Mouse (Mus musculus) skeletal muscle tissue, adult 2 months (tissue): Measurements from ENCODE around the gene Chp1.
A peak's percentile ranks its signal among the peaks of the same experiment; 100 is the strongest.
"Not testable (repeated sequence)": the region's sequence is repeated elsewhere in the genome, so short reads cannot be mapped to it uniquely, and the experiment has no call there.

Experiments
- DNase-seq: peaks from one replicate; pipeline ENCODE4 v3.0.0-alpha.2; 2012; ENCODE audit warnings: low read depth, low spot score

Chp1 gene

DNA sequence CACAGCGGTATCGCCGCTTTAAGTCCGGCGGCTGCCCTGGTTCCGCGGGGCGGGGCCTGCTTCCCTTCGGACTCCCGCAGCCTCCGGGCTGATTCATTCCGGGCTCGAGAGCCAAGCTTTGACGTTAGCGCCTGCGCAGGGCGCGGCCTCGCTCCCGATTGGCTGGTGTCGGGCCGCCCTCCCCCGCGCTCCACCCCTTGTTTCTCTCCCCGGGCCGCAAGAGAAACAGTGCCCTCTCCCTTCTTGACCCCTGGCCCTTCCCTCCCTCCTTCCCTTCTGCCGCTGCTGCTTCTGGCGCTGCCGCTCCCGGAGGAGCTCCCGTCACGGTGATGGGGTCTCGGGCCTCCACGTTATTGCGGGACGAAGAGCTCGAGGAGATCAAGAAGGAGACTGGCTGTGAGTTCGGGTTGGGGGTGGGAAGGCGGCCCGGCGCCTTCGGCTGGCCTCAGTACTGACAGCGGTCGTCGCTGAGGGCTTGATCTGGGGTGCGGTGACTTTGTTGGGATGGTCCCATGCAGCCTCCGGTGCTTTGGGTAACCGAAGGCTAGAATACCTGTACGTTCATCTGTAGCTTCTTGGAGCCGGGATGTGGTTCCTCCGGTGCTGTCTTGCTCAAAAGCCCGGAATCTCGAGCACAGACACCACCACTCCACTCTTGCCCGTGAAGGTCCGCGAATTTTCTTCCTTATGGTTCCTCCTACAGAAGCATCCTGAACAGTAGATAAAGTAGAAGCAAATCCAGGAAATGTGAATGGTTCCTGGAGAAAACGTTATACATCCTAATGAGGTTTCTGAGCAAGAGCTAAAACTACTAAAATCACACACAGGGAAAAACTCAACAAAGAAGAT lies at the start of gene Chp1, which contains the start of gene Exd1:
Gene Chp1 (plus strand): TSS at position 176 of the 849 bp plus-strand sequence.
Gene Exd1 (minus strand): TSS at position 106 of the 849 bp plus-strand sequence.
- DNase-seq = peak; percentile 98

DNA sequence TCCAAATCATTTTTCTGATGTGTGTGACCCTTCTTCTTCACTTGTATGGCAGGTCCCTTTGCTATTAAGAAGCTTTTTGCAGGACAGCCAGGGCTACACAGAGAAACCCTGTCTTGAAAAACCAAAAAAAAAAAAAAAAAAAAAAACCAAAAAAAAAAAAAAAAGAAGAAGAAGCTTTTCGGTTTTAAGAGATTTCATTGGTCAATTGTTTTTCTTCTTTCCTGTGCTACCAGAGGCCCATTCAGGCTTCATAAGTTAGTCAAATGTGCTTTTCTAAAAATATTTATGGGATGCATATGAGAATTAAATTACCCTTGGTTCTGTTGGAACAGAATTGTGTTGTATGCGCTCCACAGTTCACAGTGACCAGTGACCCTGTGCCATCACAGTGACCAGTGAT lies 48.6 kb upstream of the Chp1 start:
- DNase-seq = no peak

DNA sequence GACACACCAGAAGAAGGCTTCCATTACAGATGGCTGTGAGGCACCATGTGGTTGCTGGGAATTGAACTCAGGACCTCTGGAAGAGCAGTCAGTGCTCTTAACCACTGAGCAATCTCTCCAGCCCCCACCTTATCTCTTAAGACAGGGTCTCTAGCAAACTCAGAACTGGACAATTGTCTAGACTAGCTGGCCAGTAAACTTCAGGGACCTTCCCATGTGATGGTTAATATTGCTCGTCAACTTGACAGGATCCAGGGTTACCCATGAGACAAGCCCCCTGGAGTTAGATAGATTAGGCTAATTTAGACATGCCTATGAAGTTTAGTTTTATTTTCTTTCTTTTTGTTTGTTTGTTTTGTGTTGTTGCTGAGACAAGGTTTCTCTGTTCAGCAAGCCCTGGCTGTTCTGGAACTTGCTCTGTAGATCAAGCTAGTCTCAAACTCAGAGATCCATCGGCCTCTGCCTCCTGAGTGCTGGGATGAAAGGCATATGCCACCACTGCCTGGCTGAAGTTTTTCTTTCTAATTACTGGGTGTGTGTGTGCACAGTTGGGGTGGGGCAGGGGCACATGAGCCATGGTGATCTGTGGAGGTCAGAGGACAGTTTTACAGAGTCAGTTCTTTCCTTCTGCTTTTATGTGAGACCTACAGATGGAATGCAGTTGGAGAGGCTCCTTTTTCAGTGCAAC lies 46.4 kb upstream of the Chp1 start:
- no peak for DNase-seq

DNA sequence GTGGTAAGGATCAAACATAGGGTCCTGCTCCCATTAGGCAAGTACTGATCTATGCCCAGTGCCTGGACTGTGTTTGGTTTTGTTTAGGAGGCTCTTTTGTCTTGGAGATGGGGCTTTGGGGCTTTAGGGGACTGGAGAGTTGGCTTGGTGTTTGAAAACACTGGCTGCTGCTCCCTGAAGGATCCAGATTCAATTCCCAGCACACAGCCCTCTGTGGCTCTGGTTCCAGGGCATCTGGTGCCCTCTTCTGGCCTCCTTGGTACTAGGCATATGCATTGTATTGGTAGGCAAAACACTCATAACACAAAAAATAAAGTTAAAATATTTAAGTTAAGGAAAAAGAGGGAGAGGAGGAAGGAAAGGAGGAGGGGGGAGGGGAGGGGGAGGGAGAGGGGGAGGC lies 40.4 kb upstream of the Chp1 start:
- DNase-seq = no peak

DNA sequence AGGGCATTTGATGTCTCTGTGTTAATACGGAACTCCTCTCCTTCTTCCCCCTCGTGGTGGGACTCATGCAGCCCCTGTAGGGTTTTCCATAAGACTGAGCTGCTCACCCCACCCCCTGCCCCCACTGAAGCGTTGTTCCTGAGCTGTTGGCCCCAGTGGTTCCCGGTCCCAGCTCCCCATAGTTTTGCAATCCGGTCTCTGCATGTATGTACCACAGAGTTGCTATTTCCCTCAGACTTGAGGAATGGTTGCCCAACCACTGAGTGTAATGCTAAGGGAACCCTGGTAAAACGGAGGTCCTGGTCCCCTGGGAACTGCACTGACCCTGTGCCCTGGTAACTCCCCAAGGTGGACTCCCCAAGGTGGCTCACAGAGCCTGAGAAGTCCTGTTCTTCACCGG lies 39.0 kb upstream of the Chp1 start:
- not testable (repeated sequence) for DNase-seq

DNA sequence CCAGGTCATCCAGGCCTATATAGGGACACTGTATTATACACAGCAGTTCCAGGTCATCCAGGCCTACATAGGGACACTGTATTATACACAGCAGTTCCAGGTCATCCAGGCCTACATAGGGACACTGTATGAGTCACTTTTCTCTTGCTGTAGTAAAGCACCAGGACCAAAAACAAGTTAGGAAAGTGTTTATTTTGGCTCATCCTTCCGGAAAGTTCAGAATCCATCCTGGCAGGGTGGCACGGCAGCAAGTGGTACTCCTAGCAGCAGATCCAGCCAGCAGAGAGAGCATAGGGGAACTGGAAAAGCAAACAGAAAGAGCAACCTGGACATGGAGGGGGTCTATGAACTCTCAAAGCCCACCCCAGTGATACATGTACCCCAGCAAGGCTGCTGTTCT lies 36.6 kb upstream of the Chp1 start:
- DNase-seq = no peak

DNA sequence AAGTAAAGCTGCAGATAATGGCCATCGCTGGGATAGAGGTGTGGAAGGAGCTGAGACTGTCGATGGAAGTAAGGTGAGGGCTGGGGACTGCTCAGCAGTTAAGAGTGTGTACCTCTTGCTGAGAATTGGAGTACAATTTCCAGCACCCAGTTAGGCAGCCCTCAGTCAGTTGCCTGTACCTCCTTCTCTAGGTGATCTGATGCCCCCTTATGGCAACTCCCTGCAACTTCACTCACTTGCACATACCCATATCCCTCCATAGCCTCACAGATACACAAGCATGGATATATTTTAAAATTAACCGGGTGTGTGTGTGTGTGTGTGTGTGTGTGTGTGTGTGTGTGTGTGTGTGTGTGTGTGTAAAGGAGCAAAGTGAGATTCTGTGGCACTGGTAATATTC lies 35.2 kb upstream of the Chp1 start:
- DNase-seq = no peak

DNA sequence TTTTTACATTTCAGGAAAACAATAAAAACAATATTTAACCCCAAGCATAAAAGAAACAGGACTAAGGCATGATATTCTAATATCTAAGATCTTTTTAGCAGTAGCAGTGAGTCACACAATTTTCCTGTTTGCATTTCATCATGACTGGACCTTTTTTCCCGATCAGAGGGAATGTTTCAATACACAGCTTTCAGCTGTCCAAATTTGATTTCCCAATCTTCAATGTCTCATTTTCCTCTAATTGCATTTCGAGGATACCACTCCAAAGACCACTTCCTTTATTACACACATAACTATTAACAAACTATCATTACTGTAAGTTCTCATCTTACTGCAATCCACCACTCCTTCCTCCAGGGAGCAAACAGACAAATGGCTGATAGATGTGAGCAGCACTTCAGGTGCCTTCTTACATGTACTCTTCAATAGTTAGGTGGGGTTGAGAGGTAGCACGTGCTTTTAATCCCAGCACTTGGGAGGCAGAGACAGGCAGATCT lies 33.4 kb upstream of the Chp1 start:
- DNase-seq = no peak

DNA sequence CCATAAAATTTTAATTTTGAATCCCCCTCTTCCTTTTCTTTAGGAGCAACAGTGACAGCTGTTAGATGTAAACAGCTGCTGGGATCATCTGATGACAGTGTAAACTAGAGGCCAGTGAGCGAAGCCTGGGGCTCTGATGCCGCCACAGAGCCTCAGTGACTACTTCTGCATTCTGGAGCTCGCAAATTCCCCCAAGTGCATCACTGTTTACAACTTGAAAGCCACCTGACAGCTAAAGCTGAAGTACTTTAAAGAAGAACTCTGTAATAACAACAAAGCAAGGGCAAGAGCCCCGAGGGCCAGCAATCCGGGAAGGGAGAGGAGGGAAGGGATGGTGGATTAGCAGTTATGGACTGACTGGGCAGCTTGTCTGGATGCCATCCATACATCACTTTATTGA lies 30.7 kb upstream of the Chp1 start:
- no peak for DNase-seq

DNA sequence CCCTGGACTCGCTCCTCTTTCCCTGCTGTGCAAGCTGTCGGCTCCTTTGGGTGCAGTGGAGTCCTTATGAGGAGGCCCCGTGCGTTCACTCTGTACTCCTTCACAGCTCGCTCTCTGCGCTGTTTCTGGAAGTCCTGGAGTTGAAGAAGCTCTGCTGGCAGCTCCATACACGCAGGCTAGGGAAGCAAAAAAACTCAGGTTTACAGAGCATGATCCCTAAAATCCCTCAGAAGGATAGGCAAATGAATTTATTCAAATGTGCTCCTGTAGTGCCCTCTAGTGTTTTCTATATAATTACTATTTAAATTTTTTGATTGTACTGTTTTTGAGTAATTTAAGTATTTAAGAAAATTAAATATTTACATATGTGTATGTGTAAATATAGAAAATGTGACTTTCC lies 26.9 kb upstream of the Chp1 start:
- no peak for DNase-seq

DNA sequence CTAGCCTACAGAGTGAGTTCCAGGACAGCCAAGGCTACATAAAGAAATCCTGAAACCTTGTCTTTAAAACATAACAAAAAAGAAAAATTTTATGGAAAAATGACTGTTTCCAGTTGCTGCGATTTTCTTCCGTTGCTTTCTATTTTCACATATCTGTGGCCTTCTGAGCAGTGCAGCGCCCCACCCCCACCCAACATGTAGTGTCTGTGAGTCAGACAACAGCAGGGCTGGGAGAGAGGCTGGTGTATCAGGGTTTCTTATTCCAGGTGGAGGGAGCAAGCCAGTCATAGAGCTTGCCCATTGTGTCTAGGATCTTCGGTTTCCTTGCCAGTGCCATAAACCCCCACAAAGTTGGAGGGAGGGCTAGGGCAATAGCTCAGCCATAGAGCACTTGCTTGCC lies 23.7 kb upstream of the Chp1 start:
- no peak for DNase-seq

DNA sequence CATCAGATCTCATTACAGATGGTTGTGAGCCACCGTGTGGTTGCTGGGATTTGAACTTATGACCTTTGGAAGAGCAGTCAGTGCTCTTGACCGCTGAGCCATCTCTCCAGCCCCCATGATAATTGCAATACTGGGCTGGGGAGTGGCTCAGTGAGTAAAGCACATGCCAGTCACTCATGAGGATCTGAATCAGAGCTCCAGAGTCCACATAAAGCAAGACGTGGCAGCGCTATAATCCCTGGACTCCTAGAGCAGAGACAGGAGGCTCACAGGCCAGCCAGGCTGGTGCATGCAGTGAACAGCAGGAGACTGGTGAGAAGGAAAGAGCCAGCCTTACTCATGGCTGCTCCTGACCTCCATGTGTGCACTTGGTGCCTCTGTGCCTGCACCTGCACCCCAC lies 22.1 kb upstream of the Chp1 start:
- DNase-seq = no peak

DNA sequence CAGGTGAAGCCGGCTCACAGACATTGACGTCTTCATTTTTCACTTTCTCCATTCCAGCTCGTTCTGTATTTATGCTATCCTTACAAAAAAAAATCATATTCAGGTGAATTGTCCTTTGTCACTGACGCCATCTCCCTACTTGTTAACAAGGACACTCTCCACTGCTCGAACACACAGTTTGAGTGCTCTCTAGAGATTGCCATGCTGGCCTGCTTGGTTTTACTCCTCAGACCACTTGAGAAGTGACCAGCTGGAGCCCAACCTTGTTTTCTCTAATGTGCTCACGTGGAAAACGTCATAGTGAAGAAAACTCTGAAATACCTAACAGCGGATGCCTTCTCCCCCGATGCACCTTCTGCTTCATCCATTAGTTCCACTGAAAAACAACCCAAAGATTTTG lies 8.7 kb upstream of the Chp1 start:
- DNase-seq = no peak

DNA sequence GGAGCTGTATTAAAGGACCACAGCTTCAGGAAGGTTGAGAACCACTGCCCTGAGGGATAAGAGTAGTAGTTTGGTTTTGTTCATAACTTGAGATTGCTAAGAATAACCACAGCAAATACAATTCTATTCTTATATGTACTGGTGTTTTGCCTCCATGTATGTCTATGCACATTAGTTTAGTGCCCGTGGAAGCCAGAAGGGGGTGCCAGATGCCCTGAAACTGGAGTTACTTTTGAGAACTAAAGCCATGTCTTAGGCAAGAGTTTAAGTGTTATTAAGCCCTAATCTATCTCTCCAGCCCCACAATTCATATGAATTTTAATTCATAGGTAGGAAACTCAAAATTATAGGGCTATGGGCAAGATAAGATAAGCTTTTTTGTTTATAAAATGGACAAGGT lies 5.4 kb upstream of the Chp1 start:
- no peak for DNase-seq

DNA sequence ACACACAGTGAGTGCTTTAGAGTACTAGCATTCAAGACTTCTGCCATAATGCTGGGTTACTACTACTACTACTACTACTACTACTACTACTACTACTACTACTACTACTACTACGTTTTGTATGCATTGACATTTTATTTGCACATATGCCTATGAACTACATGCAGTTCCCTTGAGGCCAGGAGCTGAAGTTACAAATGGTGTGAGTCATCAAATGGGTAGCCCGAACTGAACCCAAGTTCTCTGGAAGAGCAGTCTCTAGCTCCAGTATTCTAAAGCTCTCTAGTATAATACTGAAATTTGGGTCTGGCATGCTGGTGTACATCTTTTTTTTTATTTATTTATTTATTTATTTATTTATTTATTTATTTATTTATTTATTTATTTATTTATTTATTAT lies 3.8 kb upstream of the Chp1 start:
- DNase-seq = no peak

DNA sequence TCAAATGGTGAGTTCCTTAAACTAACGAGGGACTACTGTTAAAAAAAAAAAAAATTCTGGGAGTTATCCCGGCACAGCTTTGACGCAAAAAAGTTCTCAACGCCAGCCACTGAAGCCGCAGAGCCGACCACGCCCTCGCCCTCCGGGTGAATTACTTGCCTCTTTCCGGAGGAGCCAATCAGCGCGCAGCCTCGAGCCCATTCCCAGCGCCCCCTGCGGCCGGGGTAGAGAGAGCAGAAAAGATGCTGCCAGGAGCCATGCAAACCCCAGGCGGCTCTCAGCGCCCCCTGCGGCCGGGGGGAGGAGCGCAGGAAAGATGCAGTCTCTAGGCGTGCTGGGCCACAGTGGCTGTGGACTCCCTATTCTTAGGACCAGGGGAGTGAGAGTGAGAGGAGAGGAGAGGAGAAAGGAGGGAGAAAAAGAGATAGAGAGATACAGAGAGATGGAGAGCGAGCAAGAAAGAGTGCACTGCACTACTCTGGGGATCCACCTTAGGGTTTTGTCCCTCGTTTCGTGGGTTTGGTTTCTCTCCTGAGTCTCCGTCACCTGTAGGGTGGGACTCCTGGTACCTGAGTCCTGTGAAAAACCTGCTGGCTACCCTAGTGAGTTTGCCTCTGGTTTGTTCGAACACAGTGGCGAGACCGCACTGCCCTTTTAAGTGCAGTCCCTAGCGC lies 512 bp upstream of the Chp1 start:
- DNase-seq = peak; percentile 92

DNA sequence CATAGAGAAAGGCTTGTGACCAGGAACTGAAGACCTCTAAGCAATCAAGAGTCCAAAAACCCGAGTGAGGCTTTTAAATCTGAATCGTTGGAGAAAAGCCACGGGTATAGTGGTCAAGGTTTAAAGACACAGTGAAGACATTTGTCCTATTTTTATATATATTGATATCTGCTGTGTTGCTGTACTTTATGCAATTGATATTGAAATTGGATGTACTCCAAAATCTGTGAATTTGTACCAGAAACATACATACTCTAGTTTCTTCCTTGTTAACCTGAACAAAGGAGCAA lies 819 bp downstream of the Chp1 start:
- no peak for DNase-seq

DNA sequence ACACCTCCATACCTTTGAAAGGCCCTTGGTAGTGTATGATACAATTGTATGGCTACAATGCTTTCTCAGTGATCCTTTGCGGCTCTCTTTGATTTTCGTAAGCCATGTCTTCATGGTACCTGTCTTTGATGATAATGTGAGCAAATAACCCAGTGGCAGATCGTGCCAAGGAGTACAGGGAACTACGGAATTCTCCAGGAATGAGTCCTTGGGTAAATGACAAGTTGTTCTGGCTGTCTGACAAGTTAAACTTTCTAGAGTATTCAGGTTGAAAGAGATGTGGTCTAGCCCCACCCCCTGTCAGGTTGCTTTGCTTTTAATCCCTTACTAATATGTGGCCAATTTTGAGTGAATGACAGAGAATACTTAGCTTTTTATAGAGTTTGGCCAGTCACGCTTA lies 1.2 kb downstream of the Chp1 start:
- no peak for DNase-seq

DNA sequence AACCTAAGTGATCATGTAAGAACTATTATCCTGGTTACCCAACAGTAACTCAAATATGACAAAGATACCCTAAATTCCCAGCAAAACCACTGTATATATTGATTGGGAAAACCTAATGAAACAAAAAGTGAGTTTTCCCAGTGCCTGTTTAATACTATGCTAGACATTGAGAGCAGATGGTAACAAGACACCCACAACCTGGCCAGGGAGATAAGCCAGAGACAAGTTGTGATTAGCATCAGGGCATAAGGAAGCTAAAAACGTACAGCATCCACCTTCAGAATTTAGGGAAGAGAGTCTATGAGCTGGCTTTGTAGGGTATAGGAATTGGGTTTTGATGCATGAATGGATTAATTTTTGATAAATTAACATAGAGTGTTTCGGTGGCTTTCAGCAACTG lies 2.2 kb downstream of the Chp1 start:
- no peak for DNase-seq

DNA sequence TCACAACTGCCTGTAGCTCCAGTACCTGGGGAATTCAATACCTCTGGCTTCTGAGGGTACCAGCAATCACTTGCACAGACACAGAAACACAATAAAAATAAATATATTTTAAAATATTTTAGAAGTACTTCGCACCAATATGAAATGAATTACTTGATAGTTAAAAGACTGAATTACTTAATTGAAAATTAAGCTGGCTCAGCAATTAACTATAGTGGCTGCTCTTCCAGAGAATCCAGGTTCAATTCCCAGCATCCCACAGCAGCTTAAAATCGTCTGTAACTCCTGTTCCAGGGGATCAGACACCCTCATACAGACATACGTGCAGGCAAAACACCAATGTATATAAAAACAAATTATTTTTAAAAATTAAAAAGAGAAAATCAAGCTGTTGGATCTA lies 10.5 kb downstream of the Chp1 start:
- no peak for DNase-seq

DNA sequence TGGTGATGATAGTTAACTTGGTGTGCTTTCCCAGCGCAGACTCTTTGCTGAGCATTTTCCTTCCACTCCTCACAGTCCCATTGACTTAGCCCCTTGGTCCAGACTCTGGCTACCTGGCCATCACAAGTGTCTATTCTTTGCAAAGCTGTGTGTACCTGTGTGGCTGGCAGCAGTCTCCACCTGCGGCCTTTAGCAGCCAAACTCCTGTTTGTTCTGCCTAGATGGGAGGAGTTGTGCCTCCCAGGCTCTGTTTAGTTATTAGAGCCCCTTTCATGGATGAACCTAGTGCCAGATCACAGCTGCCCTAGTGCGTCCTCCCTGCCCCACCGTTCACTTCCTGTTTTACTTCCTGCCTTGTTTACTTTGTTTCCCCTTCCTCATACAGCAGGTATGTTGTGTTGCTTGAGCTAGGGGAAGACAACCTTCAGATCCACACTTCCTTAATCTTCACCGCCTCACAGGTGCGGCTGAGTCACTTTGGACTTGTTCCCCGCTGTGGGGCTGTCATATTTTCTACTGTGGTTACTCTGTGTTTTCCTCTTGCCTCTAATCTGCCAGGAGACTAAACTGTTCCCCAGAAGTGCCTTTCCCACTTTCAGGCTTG lies 11.3 kb downstream of the Chp1 start:
- DNase-seq = no peak

DNA sequence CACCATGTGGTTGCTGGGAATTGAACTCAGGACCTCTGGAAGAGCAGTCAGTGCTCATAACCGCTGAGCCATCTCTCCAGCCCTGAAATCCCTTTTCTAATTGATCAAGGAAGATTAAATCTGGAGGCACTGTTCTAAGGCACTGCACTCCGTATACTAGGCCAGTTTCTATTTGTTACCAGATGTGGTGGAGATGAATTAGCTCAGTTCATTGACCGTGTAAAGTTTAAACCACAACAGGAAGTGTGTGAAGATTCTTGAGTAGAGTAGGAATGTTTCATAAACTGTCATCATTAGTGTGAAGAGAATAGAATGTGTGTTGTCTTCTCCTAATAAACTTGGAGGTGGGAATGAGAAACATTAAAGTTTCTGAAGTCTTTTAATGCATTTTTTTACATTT lies 14.3 kb downstream of the Chp1 start:
- DNase-seq = no peak
